Mouse (Mus musculus) right cerebral cortex, adult 2 months (tissue): ENCODE measurements at regions not wholly inside any gene's neighbourhood (a gene's known extent, or its start where the extent isn't known, plus 50 kb on each side); places are given as distances from the start of the nearest gene placed in this dataset.
A peak's percentile ranks its signal among the peaks of the same experiment; 100 is the strongest.
"Not testable (repeated sequence)": the region's sequence is repeated elsewhere in the genome, so short reads cannot be mapped to it uniquely, and the experiment has no call there.

Source experiments
- DNase-seq, 2 experiments: peaks; one replicate each; pipeline ENCODE4 v3.0.0; 2021 to 2022; ENCODE audit warnings: low spot score in 2 of 2

DNA sequence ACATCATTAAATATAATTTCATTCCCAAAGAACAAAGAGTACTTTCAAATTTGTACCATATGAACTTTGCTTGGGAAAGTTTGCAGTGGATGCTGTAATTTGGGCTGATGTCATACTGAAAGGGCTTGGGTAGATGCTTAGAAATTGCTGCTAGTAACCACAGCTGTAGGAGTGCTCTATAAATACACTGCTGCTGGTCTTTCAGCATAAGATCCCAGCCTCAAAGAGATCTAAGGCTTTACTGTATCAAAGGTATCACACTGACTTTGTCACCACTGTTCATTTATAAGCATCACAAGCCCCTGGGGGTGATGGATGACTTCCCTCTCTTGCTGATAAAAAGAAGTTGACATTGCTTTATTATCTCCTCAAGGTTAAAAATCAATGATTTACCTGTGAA, 497.2 kb downstream of the Pla2g4a start:
- DNase-seq = no peak

- no peak for DNase-seq
These were observed 511.1 kb downstream of the Pla2g4a start for GRCm38 (mm10) chr1:149449801-149450493.

DNA sequence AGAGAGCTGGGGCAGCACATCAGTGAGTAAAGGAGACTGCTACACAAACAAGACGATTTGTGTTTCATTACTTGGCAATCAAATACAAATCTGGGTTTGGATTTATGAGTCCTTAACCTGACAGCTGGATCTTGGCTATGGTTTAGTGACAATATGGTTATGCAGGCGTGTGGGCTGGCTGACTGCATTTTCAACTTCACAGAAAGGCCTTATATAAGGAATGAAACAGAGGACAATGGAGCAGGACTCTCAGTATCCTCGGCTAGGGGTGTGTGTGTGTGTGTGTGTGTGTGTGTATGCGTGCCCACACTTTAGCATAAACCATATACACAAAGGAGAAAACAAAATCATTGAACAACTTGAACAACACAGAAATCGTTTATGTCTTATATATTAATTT, 512.6 kb downstream of the Pla2g4a start:
- DNase-seq = peak in 1 of 2 experiments; percentile 13

GRCm38 (mm10) chr1:149411009-149411408, 550.1 kb downstream of the Pla2g4a start:
- no peak for DNase-seq

GRCm38 (mm10) chr1:149405367-149405766, 555.7 kb downstream of the Pla2g4a start:
- no peak for DNase-seq

GRCm38 (mm10) chr1:149388706-149389105, 572.4 kb downstream of the Pla2g4a start:
- no peak for DNase-seq

- DNase-seq = no peak
These were observed 609.7 kb downstream of the Pla2g4a start for GRCm38 (mm10) chr1:149351338-149351907.

DNA sequence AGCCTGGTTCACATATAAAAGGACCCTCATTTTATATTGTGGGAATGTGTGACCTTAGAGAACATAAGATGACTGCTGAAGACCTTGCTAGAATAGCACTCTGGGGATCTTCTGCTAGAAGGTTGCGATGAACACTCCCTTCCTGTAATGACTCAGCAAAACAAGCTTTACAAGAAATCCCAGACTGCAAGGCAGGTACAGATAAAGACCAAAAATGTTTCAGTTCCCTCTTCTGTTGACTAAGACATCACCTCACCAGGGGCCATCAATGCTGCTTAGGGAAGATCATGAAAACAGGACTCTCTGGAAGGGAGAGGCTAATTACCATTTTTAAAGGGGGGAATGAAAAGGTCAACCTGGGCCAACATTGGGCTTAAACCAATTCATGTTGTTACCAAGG, 613.7 kb downstream of the Pla2g4a start:
- DNase-seq = no peak

- DNase-seq = no peak
These were observed 622.9 kb downstream of the Pla2g4a start for GRCm38 (mm10) chr1:149338158-149338557.

DNA sequence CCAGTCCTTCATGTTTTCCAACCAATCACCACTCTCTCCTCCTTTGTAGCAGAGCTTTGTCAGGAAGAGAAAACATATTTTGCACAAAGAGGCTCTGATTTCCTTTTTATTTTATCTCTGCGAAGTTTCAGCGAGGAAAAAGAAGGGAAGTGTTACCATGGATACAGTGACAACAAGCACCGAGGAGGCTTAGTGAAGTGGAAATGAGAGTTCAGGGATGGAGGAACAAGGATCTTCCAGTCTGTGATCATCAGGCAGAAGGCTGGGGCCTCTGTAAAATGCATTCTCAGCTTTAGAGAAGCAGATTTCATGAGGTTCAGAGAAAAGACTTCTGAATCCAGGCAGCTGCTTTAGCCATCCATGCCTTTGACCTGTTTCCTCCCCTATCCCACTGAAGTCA, 628.9 kb downstream of the Pla2g4a start:
- DNase-seq = no peak

GRCm38 (mm10) chr1:149327171-149327570, 633.9 kb downstream of the Pla2g4a start:
- no peak for DNase-seq

GRCm38 (mm10) chr1:149323095-149323494, 638.0 kb downstream of the Pla2g4a start:
- no peak for DNase-seq

GRCm38 (mm10) chr1:149289725-149290124, 671.4 kb downstream of the Pla2g4a start:
- no peak for DNase-seq

DNA sequence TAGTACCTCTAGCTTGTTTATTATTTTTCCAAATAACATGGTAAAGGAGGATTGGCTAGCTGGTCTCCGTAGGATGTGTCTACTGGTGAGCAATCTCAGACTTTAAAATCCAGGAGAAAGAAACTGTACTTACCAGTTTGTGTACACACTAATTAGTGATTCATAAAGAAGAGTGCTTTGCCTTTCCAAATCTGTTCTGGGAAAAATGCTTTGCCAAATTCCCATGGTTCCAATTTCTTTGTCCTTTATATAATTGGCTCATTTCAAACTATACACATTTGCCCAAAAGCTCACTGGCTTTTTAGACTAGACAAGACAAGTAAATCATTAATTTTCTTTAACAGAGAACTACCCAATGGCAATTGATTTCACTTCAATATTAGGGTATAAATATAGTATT, 686.2 kb downstream of the Pla2g4a start:
- DNase-seq = no peak

DNA sequence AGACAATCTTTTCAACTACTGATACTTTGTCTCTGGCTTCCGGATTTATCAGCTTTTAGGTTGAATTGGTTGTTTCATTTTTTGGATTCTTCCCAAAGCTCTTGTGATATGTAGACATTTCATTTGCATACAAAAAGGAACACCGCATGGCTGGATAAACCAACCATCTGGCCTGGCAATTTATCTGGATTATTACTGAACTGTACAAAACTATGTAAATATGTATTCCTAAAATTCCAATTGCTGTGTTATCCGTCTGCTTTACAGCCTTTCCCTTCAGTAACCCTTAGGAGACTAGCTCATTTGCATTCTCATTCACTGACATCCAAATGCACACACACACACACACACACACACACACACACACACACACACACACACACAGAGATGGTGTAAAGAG, 704.2 kb downstream of the Pla2g4a start:
- DNase-seq = no peak

- DNase-seq = peak in 1 of 2 experiments; percentile 24
These were observed 706.9 kb downstream of the Pla2g4a start for GRCm38 (mm10) chr1:149254141-149254540.

- DNase-seq = no peak
These were observed 722.6 kb downstream of the Pla2g4a start for GRCm38 (mm10) chr1:149238329-149239015.

DNA sequence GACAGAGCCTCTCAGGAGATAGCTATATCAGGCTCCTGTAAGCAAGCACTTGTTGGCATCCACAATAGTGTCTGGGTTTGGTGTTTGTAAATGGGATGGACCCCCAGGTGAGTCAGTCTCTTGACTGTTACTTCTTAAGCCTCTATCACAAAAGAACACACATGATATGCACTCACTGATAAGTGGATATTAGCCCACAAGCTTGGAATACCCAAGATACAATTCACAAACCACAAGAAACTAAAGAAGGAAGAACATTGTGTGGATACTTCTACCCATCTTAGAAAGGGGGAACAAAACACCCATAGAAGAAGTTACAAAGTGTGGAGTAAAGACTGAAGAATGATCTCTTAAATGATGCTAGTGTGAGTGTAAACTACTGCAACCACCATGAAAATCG, 733.9 kb downstream of the Pla2g4a start:
- DNase-seq = not testable (repeated sequence)

GRCm38 (mm10) chr1:149226400-149226799, 734.7 kb downstream of the Pla2g4a start:
- no peak for DNase-seq

- DNase-seq = no peak
These were observed 758.5 kb downstream of the Pla2g4a start for GRCm38 (mm10) chr1:149202631-149203030.

- no peak for DNase-seq
These were observed 761.8 kb downstream of the Pla2g4a start for GRCm38 (mm10) chr1:149199284-149199683.

DNA sequence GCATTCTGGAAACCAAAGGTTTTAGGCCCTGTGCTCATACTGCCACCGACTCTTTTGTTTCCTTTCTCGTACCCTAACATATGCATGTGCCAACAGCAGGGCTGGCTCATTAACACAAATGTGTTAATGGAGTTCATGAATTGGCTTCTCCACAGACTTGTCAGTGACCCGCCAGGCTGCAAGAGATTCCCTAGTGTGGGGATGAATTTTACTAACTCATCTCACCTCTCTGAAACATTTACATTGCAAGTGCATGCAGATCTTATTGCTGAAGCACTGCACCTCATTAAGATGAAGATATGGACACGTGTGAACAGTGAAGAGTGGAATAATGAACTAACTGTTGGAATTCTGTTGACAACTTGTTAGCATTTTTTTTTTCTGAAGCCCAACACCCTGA, 762.2 kb downstream of the Pla2g4a start:
- DNase-seq = no peak
